Mouse (Mus musculus): Measurements from ENCODE around the gene 4931406C07Rik.

DNA sequence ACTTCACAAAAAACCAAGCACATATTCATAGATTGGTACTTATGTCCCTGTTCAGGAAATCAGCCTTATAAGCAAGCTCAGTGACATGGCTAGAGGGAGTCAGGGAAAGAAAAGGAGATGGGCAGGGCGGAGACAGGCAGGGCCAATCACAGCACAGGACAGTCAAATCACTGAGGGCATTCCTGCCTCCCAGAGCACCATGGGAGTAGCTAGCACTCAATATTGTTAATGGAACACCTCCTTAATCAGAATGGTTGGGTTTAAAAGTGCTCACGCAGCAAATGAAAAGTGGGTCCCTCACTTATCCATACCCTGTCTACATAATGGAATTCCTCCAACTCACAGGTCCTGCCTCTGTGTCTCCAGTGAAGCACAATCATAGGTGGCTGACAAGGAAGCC is 3.4 kb downstream of the 4931406C07Rik start:
- TF ChIP-seq CTCF (conservative IDR thresholded peaks at IDR 0.05 in 1 of 2, IDR thresholded peaks at IDR 0.05 in 1 of 2; ENCODE audit: low read depth in 2 of 2, low read length in 2 of 2) (no peak), PAX5 (IDR thresholded peaks at IDR 0.05; ENCODE audit: low read length) (no peak), MEF2A (IDR thresholded peaks at IDR 0.05; ENCODE audit: borderline replicate concordance, low read depth, low read length) (no peak)
